Mouse (Mus musculus) c-Kit-positive CD71-negative TER-119-negative erythroid progenitor cells, embryonic 14.5 days (primary cell): ENCODE results near the gene Spon1.

ENCODE experiments used
- DNase-seq: peaks from one replicate; pipeline ENCODE4 v3.0.0-alpha.2; 2013; ENCODE audit warnings: low read depth

Gene Spon1

GRCm38 (mm10) chr7:113903939-113904338, 138.1 kb downstream of the Spon1 start:
- DNase-seq: no peak

- no peak for DNase-seq
Measured at GRCm38 (mm10) chr7:113904348-113904895, 138.6 kb downstream of the Spon1 start.

- no peak for DNase-seq
Measured at GRCm38 (mm10) chr7:113909161-113909825, 143.5 kb downstream of the Spon1 start.

GRCm38 (mm10) chr7:113910856-113911255, 145.1 kb downstream of the Spon1 start:
- no peak for DNase-seq

GRCm38 (mm10) chr7:113915936-113916335, 150.1 kb downstream of the Spon1 start:
- DNase-seq: no peak

GRCm38 (mm10) chr7:113918916-113919315, 153.1 kb downstream of the Spon1 start:
- DNase-seq: no peak

GRCm38 (mm10) chr7:113919505-113919904, 153.7 kb downstream of the Spon1 start:
- DNase-seq: no peak

GRCm38 (mm10) chr7:113920056-113920455, 154.3 kb downstream of the Spon1 start:
- DNase-seq: no peak

GRCm38 (mm10) chr7:113924561-113924960, 158.8 kb downstream of the Spon1 start:
- DNase-seq: no peak

GRCm38 (mm10) chr7:113950888-113951287, 185.1 kb downstream of the Spon1 start:
- DNase-seq: no peak

GRCm38 (mm10) chr7:113955431-113955830, 189.6 kb downstream of the Spon1 start:
- DNase-seq: no peak

- no peak for DNase-seq
Measured at GRCm38 (mm10) chr7:113960841-113961499, 195.2 kb downstream of the Spon1 start.

- no peak for DNase-seq
Measured at GRCm38 (mm10) chr7:113961500-113961895, 195.7 kb downstream of the Spon1 start.

- no peak for DNase-seq
Measured at GRCm38 (mm10) chr7:113962078-113962477, 196.3 kb downstream of the Spon1 start.

- no peak for DNase-seq
Measured at GRCm38 (mm10) chr7:113963766-113964165, 198.0 kb downstream of the Spon1 start.

GRCm38 (mm10) chr7:113965625-113966024, 199.8 kb downstream of the Spon1 start:
- no peak for DNase-seq

GRCm38 (mm10) chr7:113969182-113969581, 203.4 kb downstream of the Spon1 start:
- no peak for DNase-seq

- DNase-seq: no peak
Measured at GRCm38 (mm10) chr7:113972536-113972935, 206.7 kb downstream of the Spon1 start.

- DNase-seq: no peak
Measured at GRCm38 (mm10) chr7:113986406-113987134, 220.8 kb downstream of the Spon1 start.

- DNase-seq: no peak
Measured at GRCm38 (mm10) chr7:113988156-113988555, 222.4 kb downstream of the Spon1 start.

GRCm38 (mm10) chr7:113997675-113998354, 232.0 kb downstream of the Spon1 start:
- no peak for DNase-seq

- DNase-seq: no peak
Measured at GRCm38 (mm10) chr7:114004171-114004570, 238.4 kb downstream of the Spon1 start.
